Mouse (Mus musculus): Measurements from ENCODE around the gene Taf11. TPM values are rescaled to one million over a fixed set of nuclear protein-coding genes. Genes with fewer than 3 reads are reported as not detected.

The Taf11 gene
- polyA plus RNA-seq, 1 experiment from 2014 or later, result 26.1 TPM

DNA sequence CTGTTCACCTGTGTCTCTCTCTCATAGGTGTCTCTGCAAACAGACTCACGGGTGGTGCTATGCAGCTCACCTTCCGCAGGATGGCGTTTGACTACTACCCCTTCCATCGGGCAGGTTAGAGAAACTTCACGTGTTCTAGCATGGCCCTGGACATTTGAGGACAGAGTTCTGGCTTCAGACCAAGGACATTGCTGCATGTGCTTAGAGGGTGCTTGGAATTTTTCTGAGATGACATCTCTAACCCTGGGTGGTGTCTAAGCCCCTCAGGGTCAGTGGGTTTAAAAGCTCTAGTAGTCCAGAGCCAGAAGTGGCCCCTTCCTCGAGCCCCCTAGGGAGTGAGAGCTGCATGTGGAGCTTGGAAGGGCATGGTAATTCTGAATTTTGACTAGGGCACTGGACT is 25.6 kb downstream of the Taf11 start:
- no peak overlapping the region for H3K4me2 ChIP-seq (replicated peaks; ENCODE audit: low read depth)
- no peak overlapping the region for H3K27ac ChIP-seq (ENCODE audit: low read depth, low read length)
- no peak overlapping the region for H3K9ac ChIP-seq (ENCODE audit: low read depth, low read length)
- no peaks in the 10 kb centered on the region for H3K27me3 ChIP-seq (replicated peaks; ENCODE audit: control insufficient read depth, insufficient read depth, low read length)
- no peak for TF ChIP-seq CTCF (IDR thresholded peaks at IDR 0.05; ENCODE audit: low read depth)
- H3K9me3 ChIP-seq (ENCODE audit: control insufficient read depth), result no peaks in the 10 kb centered on the region
- WGBS, result 94% methylated on average over 6 of the region's 6 CpGs
- no peaks in the 10 kb centered on the region for H3K4me1 ChIP-seq (replicated peaks; ENCODE audit: control insufficient read depth, insufficient read depth, low read length)
- no peak overlapping the region for H3K4me3 ChIP-seq (ENCODE audit: low read depth, low read length)
- H3K36me3 ChIP-seq (ENCODE audit: control insufficient read depth, insufficient read depth), result peaks cover 73% of the 10 kb centered on the region
- no peak for ATAC-seq

- Histone ChIP-seq H3K4me1 (replicated peaks; ENCODE audit: control insufficient read depth, insufficient read depth, low read length) (no peaks in the 10 kb centered on the region), H3K27me3 (replicated peaks; ENCODE audit: control insufficient read depth, insufficient read depth, low read length) (no peaks in the 10 kb centered on the region), H3K27ac (ENCODE audit: low read depth, low read length) (no peak overlapping the region), H3K4me2 (replicated peaks; ENCODE audit: low read depth) (no peak overlapping the region), H3K9ac (ENCODE audit: low read depth, low read length) (no peak overlapping the region), H3K4me3 (ENCODE audit: low read depth, low read length) (no peak overlapping the region), H3K9me3 (ENCODE audit: control insufficient read depth) (no peaks in the 10 kb centered on the region), H3K36me3 (ENCODE audit: control insufficient read depth, insufficient read depth) (peaks cover 70% of the 10 kb centered on the region)
- WGBS, result 89% methylated on average over 8 of the region's 8 CpGs
- no peak for TF ChIP-seq CTCF (IDR thresholded peaks at IDR 0.05; ENCODE audit: low read depth)
- ATAC-seq, result no peak
Observed at GRCm38 (mm10) chr17:27883129-27883528, 26.5 kb downstream of the Taf11 start.

DNA sequence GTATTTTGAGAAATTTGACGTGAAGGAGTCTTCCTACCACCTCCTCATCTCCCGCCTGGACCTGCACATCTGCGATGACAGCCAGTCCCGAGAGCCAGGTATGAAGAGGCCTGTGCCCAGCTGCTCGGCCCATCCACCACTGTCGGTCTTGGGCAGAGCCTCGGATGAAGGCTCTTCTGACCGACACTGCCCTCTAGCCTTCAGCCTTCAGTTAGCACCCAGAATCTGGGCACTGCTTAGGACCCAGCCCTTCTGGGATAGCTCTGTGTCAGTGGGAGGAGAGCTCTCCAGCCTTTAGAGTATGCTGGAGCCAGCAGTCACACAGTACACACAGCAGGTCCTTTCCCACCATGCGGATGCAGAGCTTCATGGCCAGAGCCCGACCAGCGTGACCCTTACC is 28.1 kb downstream of the Taf11 start:
- Histone ChIP-seq H3K9me3 (ENCODE audit: control insufficient read depth) (no peaks in the 10 kb centered on the region), H3K36me3 (ENCODE audit: control insufficient read depth, insufficient read depth) (peaks cover 60% of the 10 kb centered on the region), H3K9ac (ENCODE audit: low read depth, low read length) (no peak overlapping the region), H3K27me3 (replicated peaks; ENCODE audit: control insufficient read depth, insufficient read depth, low read length) (no peaks in the 10 kb centered on the region), H3K4me2 (replicated peaks; ENCODE audit: low read depth) (no peak overlapping the region), H3K4me3 (ENCODE audit: low read depth, low read length) (no peak overlapping the region), H3K4me1 (replicated peaks; ENCODE audit: control insufficient read depth, insufficient read depth, low read length) (no peaks in the 10 kb centered on the region), H3K27ac (ENCODE audit: low read depth, low read length) (no peak overlapping the region)
- 61% methylated on average over 11 of the region's 11 CpGs for whole genome bisulfite sequencing
- peak; percentile 77 for TF ChIP-seq CTCF (IDR thresholded peaks at IDR 0.05; ENCODE audit: low read depth)
- ATAC-seq, result no peak

DNA sequence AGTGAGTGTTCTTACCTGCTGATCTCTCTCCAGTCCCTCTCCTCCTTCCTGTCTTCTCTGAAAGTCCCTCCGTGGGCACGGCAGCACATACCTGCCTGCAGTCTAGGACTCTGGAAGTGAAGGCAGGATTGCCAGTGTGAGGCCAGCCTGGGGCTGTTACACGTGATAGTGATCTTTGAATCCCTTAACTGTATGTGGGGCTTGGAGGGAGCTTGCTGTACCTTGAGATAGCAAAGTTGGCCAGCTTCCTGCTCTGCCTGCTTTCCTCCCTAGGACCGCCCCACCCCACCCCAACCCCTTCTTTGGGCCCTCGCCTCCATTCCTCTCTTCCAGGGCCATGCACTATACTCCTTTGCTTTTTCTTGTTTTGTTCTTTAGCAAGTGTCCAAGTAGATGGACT is 35.1 kb downstream of the Taf11 start:
- H3K27ac ChIP-seq (ENCODE audit: low read depth, low read length), result 0 out of 2 replicates have a peak overlapping the region, but pooled peaks have one; percentile 31
- H3K36me3 ChIP-seq (ENCODE audit: control insufficient read depth, insufficient read depth), result peaks cover 10% of the 10 kb centered on the region; the same call in 1 of the 2 replicates
- H3K4me1 ChIP-seq (replicated peaks; ENCODE audit: control insufficient read depth, insufficient read depth, low read length), result peaks cover 7% of the 10 kb centered on the region; the same call in 1 of the 2 replicates
- H3K27me3 ChIP-seq (replicated peaks; ENCODE audit: control insufficient read depth, insufficient read depth, low read length), result no peaks in the 10 kb centered on the region
- H3K4me3 ChIP-seq (ENCODE audit: low read depth, low read length), result no peak overlapping the region
- no peaks in the 10 kb centered on the region for H3K9me3 ChIP-seq (ENCODE audit: control insufficient read depth)
- H3K9ac ChIP-seq (ENCODE audit: low read depth, low read length), result no peak overlapping the region
- peak; percentile 58 for ATAC-seq
- no peak for TF ChIP-seq CTCF (IDR thresholded peaks at IDR 0.05; ENCODE audit: low read depth)
- WGBS, result 25% methylated on average over 5 of the region's 5 CpGs
- H3K4me2 ChIP-seq (replicated peaks; ENCODE audit: low read depth), result peak overlapping the region; percentile 45; the same call in 1 of the 2 replicates

GRCm38 (mm10) chr17:27873583-27873982 is 36.1 kb downstream of the Taf11 start:
- H3K27ac ChIP-seq (ENCODE audit: low read depth, low read length), result no peak overlapping the region
- 52% methylated on average over 3 of the region's 3 CpGs for WGBS
- no peak for ATAC-seq
- TF ChIP-seq CTCF (IDR thresholded peaks at IDR 0.05; ENCODE audit: low read depth), result no peak
- H3K9ac ChIP-seq (ENCODE audit: low read depth, low read length), result no peak overlapping the region
- peaks cover 7% of the 10 kb centered on the region; the same call in 1 of the 2 replicates for H3K4me1 ChIP-seq (replicated peaks; ENCODE audit: control insufficient read depth, insufficient read depth, low read length)
- H3K27me3 ChIP-seq (replicated peaks; ENCODE audit: control insufficient read depth, insufficient read depth, low read length), result no peaks in the 10 kb centered on the region
- no peaks in the 10 kb centered on the region for H3K9me3 ChIP-seq (ENCODE audit: control insufficient read depth)
- peaks cover 3% of the 10 kb centered on the region; the same call in 1 of the 2 replicates for H3K36me3 ChIP-seq (ENCODE audit: control insufficient read depth, insufficient read depth)
- H3K4me2 ChIP-seq (replicated peaks; ENCODE audit: low read depth), result no peak overlapping the region
- no peak overlapping the region for H3K4me3 ChIP-seq (ENCODE audit: low read depth, low read length)

- ATAC-seq, result no peak
- no peak overlapping the region for H3K4me2 ChIP-seq (replicated peaks; ENCODE audit: low read depth)
- H3K9me3 ChIP-seq (ENCODE audit: control insufficient read depth), result no peaks in the 10 kb centered on the region
- no peaks in the 10 kb centered on the region for H3K27me3 ChIP-seq (replicated peaks; ENCODE audit: control insufficient read depth, insufficient read depth, low read length)
- TF ChIP-seq CTCF (IDR thresholded peaks at IDR 0.05; ENCODE audit: low read depth), result no peak
- H3K4me1 ChIP-seq (replicated peaks; ENCODE audit: control insufficient read depth, insufficient read depth, low read length), result peaks cover 7% of the 10 kb centered on the region; the same call in 1 of the 2 replicates
- no peaks in the 10 kb centered on the region for H3K36me3 ChIP-seq (ENCODE audit: control insufficient read depth, insufficient read depth)
- no peak overlapping the region for H3K9ac ChIP-seq (ENCODE audit: low read depth, low read length)
- WGBS, result 82% methylated on average over 3 of the region's 3 CpGs
- no peak overlapping the region for H3K27ac ChIP-seq (ENCODE audit: low read depth, low read length)
- no peak overlapping the region for H3K4me3 ChIP-seq (ENCODE audit: low read depth, low read length)
Observed at GRCm38 (mm10) chr17:27871851-27872250, 37.8 kb downstream of the Taf11 start.

DNA sequence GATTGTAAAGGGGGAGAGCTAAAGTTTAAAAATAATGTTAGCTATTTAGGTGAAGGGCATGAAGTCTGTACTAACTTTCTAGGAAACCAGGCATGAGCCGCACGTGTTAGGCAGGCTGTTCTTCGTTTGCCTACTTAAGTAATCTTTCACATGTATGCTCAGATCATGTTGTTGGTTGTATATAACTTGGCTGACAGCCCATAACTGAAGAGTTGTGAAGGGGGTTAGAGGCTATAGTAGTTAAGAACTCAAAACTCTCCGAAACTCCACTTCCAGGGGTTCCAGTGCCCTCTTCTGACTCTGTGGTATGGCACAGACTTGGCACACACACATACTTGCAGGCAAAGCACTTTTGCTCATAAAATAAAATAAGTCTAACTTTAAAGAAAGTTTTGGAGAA is 42.9 kb downstream of the Taf11 start:
- TF ChIP-seq CTCF (IDR thresholded peaks at IDR 0.05; ENCODE audit: low read depth), result no peak
- 61% methylated on average over 4 of the region's 4 CpGs for WGBS
- no peak overlapping the region for H3K9ac ChIP-seq (ENCODE audit: low read depth, low read length)
- no peak overlapping the region for H3K27ac ChIP-seq (ENCODE audit: low read depth, low read length)
- no peaks in the 10 kb centered on the region for H3K36me3 ChIP-seq (ENCODE audit: control insufficient read depth, insufficient read depth)
- H3K4me1 ChIP-seq (replicated peaks; ENCODE audit: control insufficient read depth, insufficient read depth, low read length), result no peaks in the 10 kb centered on the region
- no peaks in the 10 kb centered on the region for H3K27me3 ChIP-seq (replicated peaks; ENCODE audit: control insufficient read depth, insufficient read depth, low read length)
- H3K9me3 ChIP-seq (ENCODE audit: control insufficient read depth), result no peaks in the 10 kb centered on the region
- no peak overlapping the region for H3K4me2 ChIP-seq (replicated peaks; ENCODE audit: low read depth)
- no peak overlapping the region for H3K4me3 ChIP-seq (ENCODE audit: low read depth, low read length)
- ATAC-seq, result no peak

Data from intestine, postnatal 0 days (tissue).